Mouse (Mus musculus): ENCODE results near the gene Gm28051. TPM values are rescaled to one million over a fixed set of nuclear protein-coding genes. Genes with fewer than 3 reads are reported as not detected.

Gm28051 gene
- polyA plus RNA-seq, 1 experiment from 2014 or later, result not detected

DNA sequence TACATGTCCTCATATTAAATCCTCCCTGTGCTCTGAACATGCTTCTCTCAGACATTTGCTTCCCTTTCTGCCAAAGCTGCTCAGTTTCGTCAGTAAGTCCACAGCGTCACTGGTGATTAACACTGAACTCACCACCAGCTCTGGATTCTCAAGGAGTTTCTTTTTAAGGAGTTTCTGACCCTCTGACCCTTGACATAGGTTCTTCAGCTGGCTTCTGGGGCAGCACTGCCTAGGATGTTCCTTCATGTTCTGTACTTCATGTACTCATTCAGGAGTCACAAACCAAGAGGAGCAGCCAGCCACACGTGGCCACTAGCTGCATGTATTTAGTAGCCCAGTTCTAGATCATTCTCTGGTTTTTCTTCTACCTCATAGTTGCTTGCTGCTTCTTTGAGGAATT is 9.3 kb downstream of the Gm28051 start:
- H3K27me3 ChIP-seq (replicated peaks; ENCODE audit: control insufficient read depth, insufficient read depth, low read length), result no peaks in the 10 kb centered on the region

DNA sequence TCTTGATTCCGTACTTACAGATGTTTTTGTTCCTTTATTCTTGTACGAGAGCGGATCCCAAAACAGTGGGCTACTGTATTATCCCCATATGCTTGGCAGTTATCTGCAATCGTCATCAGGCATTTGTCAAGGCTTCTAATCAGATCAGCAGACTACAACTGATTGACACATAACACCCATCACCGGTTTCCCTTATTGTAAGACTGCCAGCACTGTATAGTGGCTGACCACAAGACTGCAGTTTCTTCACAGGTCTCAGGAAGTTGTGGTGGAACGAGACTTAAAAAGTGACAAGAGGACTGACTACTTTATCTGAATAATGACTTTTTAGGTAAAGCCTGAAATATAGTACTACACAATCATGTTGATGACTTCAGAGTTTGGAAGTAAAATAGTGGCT is 12.7 kb downstream of the Gm28051 start:
- Histone ChIP-seq H3K36me3 (ENCODE audit: control insufficient read depth, insufficient read depth, low read length) (peaks cover 3% of the 10 kb centered on the region; the same call in 1 of the 2 replicates), H3K4me1 (ENCODE audit: control insufficient read depth, insufficient read depth, low read length) (peaks cover 13% of the 10 kb centered on the region), H3K4me3 (ENCODE audit: low read length) (peak overlapping the region; percentile 71), H3K27ac (ENCODE audit: low read length) (no peak overlapping the region), H3K9ac (ENCODE audit: low read depth, low read length) (peak overlapping the region; percentile 86; the same call in 1 of the 2 replicates), H3K27me3 (replicated peaks; ENCODE audit: control insufficient read depth, insufficient read depth, low read length) (no peaks in the 10 kb centered on the region), H3K9me3 (ENCODE audit: control insufficient read depth, low read length) (no peaks in the 10 kb centered on the region), H3K4me2 (ENCODE audit: low read depth, low read length) (peak overlapping the region; percentile 52)
- WGBS, result 58% methylated on average over 6 of the region's 6 CpGs
- no peak for ATAC-seq

More for the DNA sequence above, 9.3 kb downstream of the Gm28051 start:
- Histone ChIP-seq H3K27ac (ENCODE audit: low read length) (no peak overlapping the region), H3K36me3 (ENCODE audit: control insufficient read depth, insufficient read depth, low read length) (peaks cover 3% of the 10 kb centered on the region; the same call in 1 of the 2 replicates), H3K4me2 (ENCODE audit: low read depth, low read length) (no peak overlapping the region), H3K9ac (ENCODE audit: low read depth, low read length) (no peak overlapping the region), H3K4me1 (ENCODE audit: control insufficient read depth, insufficient read depth, low read length) (peaks cover 7% of the 10 kb centered on the region), H3K4me3 (ENCODE audit: low read length) (no peak overlapping the region), H3K9me3 (ENCODE audit: control insufficient read depth, low read length) (no peaks in the 10 kb centered on the region)
- 82% methylated on average over 3 of the region's 3 CpGs for WGBS
- no peak for ATAC-seq

DNA sequence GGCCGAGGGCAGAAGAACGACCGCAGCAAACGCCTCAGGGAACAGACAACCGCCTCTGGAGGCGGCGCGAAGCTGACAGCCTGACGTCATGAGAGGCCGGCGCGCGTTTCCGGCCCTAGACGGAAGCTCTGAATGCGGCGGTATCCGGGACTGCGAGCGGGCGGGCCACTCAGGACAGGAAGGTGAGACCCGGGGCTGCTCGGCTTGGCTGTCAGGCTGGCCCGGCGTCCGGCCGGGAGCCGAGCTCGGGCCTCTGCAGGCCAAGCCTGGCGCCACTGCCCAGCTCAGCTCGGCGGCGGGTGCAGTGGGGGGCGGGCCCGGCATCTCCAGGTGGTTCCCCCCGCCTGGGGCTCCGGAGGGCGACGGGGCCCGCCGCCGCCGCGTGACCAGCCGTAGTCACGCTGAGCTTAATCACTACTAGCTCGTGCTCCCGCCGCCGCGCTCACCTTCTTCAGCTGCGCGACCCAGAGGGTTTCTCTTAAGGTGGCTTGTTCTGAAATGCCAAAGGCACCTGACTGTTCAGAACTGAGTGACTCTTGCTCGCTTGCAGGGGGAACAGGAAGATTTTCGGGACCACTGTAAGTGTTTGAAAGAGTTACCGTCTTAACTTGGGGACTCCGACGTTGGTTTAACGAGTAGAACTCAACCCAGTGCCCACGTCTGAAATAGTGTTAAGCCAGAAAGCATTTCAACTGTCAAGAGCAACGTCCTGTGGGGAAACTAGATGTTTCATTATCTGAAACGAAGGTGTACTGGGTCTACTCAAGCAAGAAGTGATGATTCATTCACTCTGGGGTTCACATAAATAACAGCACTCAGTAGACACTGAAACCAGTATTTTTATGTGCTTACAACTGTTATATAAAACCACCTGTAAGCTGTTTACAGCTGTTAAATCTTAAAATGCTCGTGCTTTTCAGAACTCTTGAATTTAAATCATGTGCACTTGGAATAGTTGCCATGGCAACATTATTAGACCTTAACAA is 13.7 kb downstream of the Gm28051 start, which contains the start of the genes Moap1 and Tmem251:
Gene Moap1, minus strand, starts transcription at position 73 of the 986 bp plus-strand sequence.
Gene Tmem251, plus strand, starts transcription at position 174 of the 986 bp plus-strand sequence.
- Histone ChIP-seq H3K36me3 (ENCODE audit: control insufficient read depth, insufficient read depth, low read length) (peaks cover 3% of the 10 kb centered on the region; the same call in 1 of the 2 replicates), H3K4me2 (ENCODE audit: low read depth, low read length) (peak within 1 kb of the TSS; percentile 78), H3K27me3 (replicated peaks; ENCODE audit: control insufficient read depth, insufficient read depth, low read length) (no peaks in the 10 kb centered on the region), H3K4me3 (ENCODE audit: low read length) (peak within 1 kb of the TSS; percentile 71), H3K9ac (ENCODE audit: low read depth, low read length) (peak within 1 kb of the TSS; percentile 86), H3K27ac (ENCODE audit: low read length) (peak within 1 kb of the TSS; percentile 94), H3K9me3 (ENCODE audit: control insufficient read depth, low read length) (no peaks in the 10 kb centered on the region), H3K4me1 (ENCODE audit: control insufficient read depth, insufficient read depth, low read length) (peaks cover 13% of the 10 kb centered on the region)
- under 1% methylated on average over 63 of the region's 63 CpGs for WGBS
- peak; percentile 99 for ATAC-seq

DNA sequence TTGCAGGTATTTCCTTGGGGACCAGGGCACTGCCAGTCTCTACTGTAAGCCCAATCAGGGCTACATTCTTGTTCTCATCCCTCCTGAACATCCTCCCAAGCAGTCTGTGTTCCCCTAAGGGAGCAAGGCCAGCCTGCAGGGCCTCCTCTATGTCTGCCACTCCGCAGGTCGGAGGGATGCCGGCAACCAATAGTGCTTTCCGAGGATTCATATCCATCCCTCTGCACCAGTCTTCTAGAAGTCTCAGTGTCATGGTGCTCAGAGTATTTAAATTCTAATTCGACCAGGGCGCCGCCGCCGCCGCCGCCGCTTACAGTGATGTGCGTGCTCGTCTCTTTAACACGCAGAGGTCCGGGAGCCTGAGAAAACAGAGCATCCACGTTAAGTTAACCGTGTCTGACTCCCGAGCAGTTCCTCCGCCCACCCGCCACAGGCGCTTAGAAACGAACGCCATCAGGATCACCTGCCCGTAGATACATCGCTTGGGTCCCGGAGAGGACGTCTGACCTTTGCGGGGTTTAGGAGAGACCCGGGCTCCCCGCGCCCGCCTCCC is 14.5 kb downstream of the Gm28051 start:
- peak; percentile 61 for ATAC-seq

DNA sequence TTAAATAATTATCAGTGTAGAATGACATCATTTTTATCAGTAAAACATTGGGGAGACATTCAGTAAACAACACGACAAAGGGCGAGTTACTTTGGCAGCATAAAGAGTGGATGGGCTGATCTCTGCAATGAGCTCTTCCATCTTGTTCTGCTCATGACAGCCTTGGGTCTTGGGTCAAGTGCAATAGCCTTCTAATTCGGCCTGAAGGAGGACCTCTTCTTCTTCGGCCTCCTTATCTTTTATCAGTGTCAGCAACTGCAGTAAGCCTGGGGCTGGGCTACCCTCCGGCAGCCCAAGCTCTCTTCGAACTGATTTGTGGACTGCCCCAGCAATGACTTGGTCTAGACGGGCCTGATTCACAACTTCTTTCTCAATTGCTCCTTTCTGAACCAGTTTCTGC is 15.5 kb downstream of the Gm28051 start:
- H3K9me3 ChIP-seq (ENCODE audit: control insufficient read depth, low read length), result no peaks in the 10 kb centered on the region
- no peak for ATAC-seq
- H3K4me2 ChIP-seq (ENCODE audit: low read depth, low read length), result no peak overlapping the region
- peaks cover 13% of the 10 kb centered on the region for H3K4me1 ChIP-seq (ENCODE audit: control insufficient read depth, insufficient read depth, low read length)
- H3K9ac ChIP-seq (ENCODE audit: low read depth, low read length), result no peak overlapping the region
- H3K27me3 ChIP-seq (replicated peaks; ENCODE audit: control insufficient read depth, insufficient read depth, low read length), result no peaks in the 10 kb centered on the region
- no peak overlapping the region for H3K4me3 ChIP-seq (ENCODE audit: low read length)
- H3K36me3 ChIP-seq (ENCODE audit: control insufficient read depth, insufficient read depth, low read length), result peaks cover 3% of the 10 kb centered on the region; the same call in 1 of the 2 replicates
- no peak overlapping the region for H3K27ac ChIP-seq (ENCODE audit: low read length)
- 79% methylated on average over 7 of the region's 7 CpGs for WGBS

More for the DNA sequence above, 14.5 kb downstream of the Gm28051 start:
- Histone ChIP-seq H3K9me3 (ENCODE audit: control insufficient read depth, low read length) (no peaks in the 10 kb centered on the region), H3K9ac (ENCODE audit: low read depth, low read length) (peak overlapping the region; percentile 86), H3K36me3 (ENCODE audit: control insufficient read depth, insufficient read depth, low read length) (peaks cover 3% of the 10 kb centered on the region; the same call in 1 of the 2 replicates), H3K4me1 (ENCODE audit: control insufficient read depth, insufficient read depth, low read length) (peaks cover 13% of the 10 kb centered on the region), H3K4me3 (ENCODE audit: low read length) (peak overlapping the region; percentile 71), H3K4me2 (ENCODE audit: low read depth, low read length) (peak overlapping the region; percentile 78), H3K27ac (ENCODE audit: low read length) (peak overlapping the region; percentile 94), H3K27me3 (replicated peaks; ENCODE audit: control insufficient read depth, insufficient read depth, low read length) (no peaks in the 10 kb centered on the region)
- WGBS, result under 1% methylated on average over 33 of the region's 33 CpGs

DNA sequence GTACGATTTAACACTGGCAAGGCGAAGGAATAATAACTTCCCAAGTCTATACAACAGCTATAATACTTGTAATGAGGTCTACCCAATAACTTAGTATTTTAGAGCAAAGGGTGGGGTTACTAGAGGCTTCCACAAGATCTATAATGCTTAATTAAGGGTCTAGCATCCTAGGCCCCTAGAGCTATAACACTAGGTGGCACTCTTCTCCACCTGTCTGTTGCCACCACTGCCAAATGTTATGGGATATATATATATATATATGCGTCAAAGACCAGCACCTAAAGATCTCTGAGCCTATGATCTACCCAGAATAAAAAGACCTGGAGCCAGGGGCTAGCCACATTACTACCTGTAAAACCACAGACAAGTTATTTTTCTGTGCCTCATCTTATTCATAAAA is 17.3 kb downstream of the Gm28051 start:
- no peak for ATAC-seq
- no peak overlapping the region for H3K9ac ChIP-seq (ENCODE audit: low read depth, low read length)
- H3K36me3 ChIP-seq (ENCODE audit: control insufficient read depth, insufficient read depth, low read length), result no peaks in the 10 kb centered on the region
- H3K4me3 ChIP-seq (ENCODE audit: low read length), result no peak overlapping the region
- H3K4me1 ChIP-seq (ENCODE audit: control insufficient read depth, insufficient read depth, low read length), result peaks cover 13% of the 10 kb centered on the region
- no peaks in the 10 kb centered on the region for H3K27me3 ChIP-seq (replicated peaks; ENCODE audit: control insufficient read depth, insufficient read depth, low read length)
- H3K4me2 ChIP-seq (ENCODE audit: low read depth, low read length), result no peak overlapping the region
- WGBS, result 75% methylated on average over 3 of the region's 3 CpGs
- H3K27ac ChIP-seq (ENCODE audit: low read length), result no peak overlapping the region
- no peaks in the 10 kb centered on the region for H3K9me3 ChIP-seq (ENCODE audit: control insufficient read depth, low read length)

DNA sequence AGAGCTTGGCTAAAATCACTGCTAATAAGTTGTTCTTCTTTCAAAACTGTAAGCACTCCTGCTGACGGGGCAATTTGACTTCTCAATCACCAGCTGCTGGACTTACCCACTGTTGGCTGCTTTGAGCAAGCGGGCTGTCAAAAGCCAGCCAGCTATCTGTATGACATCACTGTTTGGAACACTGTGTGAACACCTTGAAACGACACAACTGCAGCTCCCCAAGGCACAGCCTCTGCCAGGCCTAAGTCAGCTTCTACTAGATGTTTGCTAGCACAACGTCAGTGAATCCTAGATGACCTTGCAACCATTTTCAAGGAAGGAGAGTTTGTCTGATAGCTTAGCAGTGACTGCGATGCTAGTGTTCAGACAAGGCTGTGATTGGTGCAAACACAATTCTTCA is 18.5 kb downstream of the Gm28051 start:
- H3K4me1 ChIP-seq (ENCODE audit: control insufficient read depth, insufficient read depth, low read length), result peaks cover 6% of the 10 kb centered on the region
- H3K36me3 ChIP-seq (ENCODE audit: control insufficient read depth, insufficient read depth, low read length), result no peaks in the 10 kb centered on the region
- H3K9ac ChIP-seq (ENCODE audit: low read depth, low read length), result no peak overlapping the region
- no peaks in the 10 kb centered on the region for H3K9me3 ChIP-seq (ENCODE audit: control insufficient read depth, low read length)
- no peak overlapping the region for H3K4me2 ChIP-seq (ENCODE audit: low read depth, low read length)
- ATAC-seq, result no peak
- 65% methylated on average over 5 of the region's 5 CpGs for WGBS
- no peak overlapping the region for H3K4me3 ChIP-seq (ENCODE audit: low read length)
- no peaks in the 10 kb centered on the region for H3K27me3 ChIP-seq (replicated peaks; ENCODE audit: control insufficient read depth, insufficient read depth, low read length)
- H3K27ac ChIP-seq (ENCODE audit: low read length), result no peak overlapping the region

DNA sequence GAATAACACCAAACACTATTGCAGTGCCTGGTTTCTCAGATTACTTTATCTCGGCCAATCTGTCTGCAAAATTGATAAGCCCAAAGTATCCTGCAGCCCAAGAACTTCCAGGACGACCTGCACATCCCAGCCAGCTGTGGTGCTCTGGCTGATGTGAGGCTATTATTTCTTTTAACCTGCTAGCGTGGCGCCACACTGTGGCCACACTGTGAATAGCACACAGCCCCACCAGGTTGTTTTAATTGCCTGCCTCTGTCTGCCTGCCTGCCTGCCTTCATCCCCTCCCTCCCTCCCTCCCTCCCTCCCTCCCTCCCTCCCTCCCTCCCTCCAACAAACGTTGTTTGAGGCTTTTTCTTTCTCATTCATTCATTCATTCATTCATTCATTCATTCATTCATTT is 24.2 kb downstream of the Gm28051 start:
- Histone ChIP-seq H3K4me3 (ENCODE audit: low read length) (no peak overlapping the region), H3K4me1 (ENCODE audit: control insufficient read depth, insufficient read depth, low read length) (peaks cover 25% of the 10 kb centered on the region)
- no peak for ATAC-seq

More for the DNA sequence above, 24.2 kb downstream of the Gm28051 start:
- Histone ChIP-seq H3K27ac (ENCODE audit: low read length) (no peak overlapping the region), H3K9me3 (ENCODE audit: control insufficient read depth, low read length) (no peaks in the 10 kb centered on the region), H3K27me3 (replicated peaks; ENCODE audit: control insufficient read depth, insufficient read depth, low read length) (no peaks in the 10 kb centered on the region), H3K4me2 (ENCODE audit: low read depth, low read length) (no peak overlapping the region), H3K36me3 (ENCODE audit: control insufficient read depth, insufficient read depth, low read length) (no peaks in the 10 kb centered on the region), H3K9ac (ENCODE audit: low read depth, low read length) (no peak overlapping the region)
- whole genome bisulfite sequencing, result 6% methylated on average over 5 of the region's 5 CpGs
